In the genomic region with DNA sequence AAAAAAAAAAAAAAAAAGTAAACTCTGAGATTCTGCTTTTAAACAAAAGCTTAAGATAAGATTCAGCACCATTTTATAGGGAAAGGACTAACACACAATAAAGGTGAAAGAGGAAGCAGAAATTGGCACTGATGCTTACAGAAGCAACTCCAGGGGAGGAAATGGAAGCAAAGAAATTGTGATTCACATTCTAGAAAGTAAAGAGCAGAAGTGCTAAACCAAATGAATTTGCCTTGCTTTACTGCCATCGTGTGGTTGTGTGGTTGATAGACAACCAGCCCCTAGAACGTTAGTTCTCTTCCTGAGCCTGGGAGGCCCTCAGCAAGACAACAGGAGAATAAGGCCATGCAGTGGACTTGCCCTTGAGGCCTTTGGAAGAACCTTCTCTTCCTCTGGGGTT, we compare ENCODE assay signal across 9 mouse cellular contexts. TPM values are rescaled to one million over a fixed set of nuclear protein-coding genes. Genes with fewer than 3 reads are reported as not detected.
DNase-seq lines count a peak whose midpoint lies in the region; ATAC-seq lines count a peak whose summit lies in the region.
"Had no signal": no experiment of that assay in that cellular context is flagged by ENCODE, and none has a peak within 500 bp of the region (broad histone marks: within the 10 kb centered on the region; RNA-seq: fewer than 3 reads in every experiment).

No protein-coding gene starts in this region.

- H3K27me3 ChIP-seq in midbrain, embryonic 16.5 days (ENCODE audit: control insufficient read depth, insufficient read depth, low read depth, low read length), result no peaks in the 10 kb centered on the region
- H3K27me3 ChIP-seq: neural tube, embryonic 12.5 days had no signal

- WGBS in midbrain, embryonic 16.5 days, result 2% methylated on average over 2 of the region's 2 CpGs

- peak; percentile 15 for DNase-seq in gastrocnemius, adult 18-20 months (ENCODE audit: low spot score)
- no peak for DNase-seq in gastrocnemius, postnatal 36 days
- peak; percentile 29 for DNase-seq in 416B (ENCODE audit: low read depth)
- DNase-seq in adrenal gland, postnatal 25 days, result peak; percentile 1
- DNase-seq in frontal cortex, postnatal 10 days (ENCODE audit: low spot score in 2 of 2), result peak; percentile 5 to 25
- DNase-seq in left cerebral cortex, adult 18-20 months (ENCODE audit: low spot score in 2 of 2), result peak; percentile 13 to 24

- no peak overlapping the region for H3K4me2 ChIP-seq in midbrain, embryonic 16.5 days (ENCODE audit: low read length)
- H3K4me2 ChIP-seq: neural tube, embryonic 12.5 days had no signal

- intact Hi-C loops in gastrocnemius, postnatal 36 days (cut with DNase I), result no loop called here

- no peak overlapping the region for H3K4me3 ChIP-seq in midbrain, embryonic 16.5 days (ENCODE audit: low read depth, low read length)
- H3K4me3 ChIP-seq: neural tube, embryonic 12.5 days had no signal

- H3K27ac ChIP-seq in midbrain, embryonic 16.5 days (ENCODE audit: low read length), result no peak overlapping the region
- H3K27ac ChIP-seq: neural tube, embryonic 12.5 days had no signal

- H3K9me3 ChIP-seq in midbrain, embryonic 16.5 days (replicated peaks; ENCODE audit: control insufficient read depth, low read length, poor library complexity, severe bottlenecking), result no peaks in the 10 kb centered on the region
- H3K9me3 ChIP-seq: neural tube, embryonic 12.5 days had no signal

- H3K4me1 ChIP-seq in midbrain, embryonic 16.5 days (ENCODE audit: control insufficient read depth, insufficient read depth, low read length), result no peaks in the 10 kb centered on the region
- H3K4me1 ChIP-seq: neural tube, embryonic 12.5 days had no signal

- ATAC-seq in midbrain, embryonic 16.5 days, result peak; percentile 45; the same call in 1 of the 2 replicates
- no peak for ATAC-seq in inflammation-experienced regulatory T-cells, adult 6 months

- no peak overlapping the region for H3K9ac ChIP-seq in midbrain, embryonic 16.5 days (ENCODE audit: low read depth, low read length)
- H3K9ac ChIP-seq: neural tube, embryonic 12.5 days had no signal

- H3K36me3 ChIP-seq in midbrain, embryonic 16.5 days (ENCODE audit: control insufficient read depth, insufficient read depth, low read length), result no peaks in the 10 kb centered on the region
- H3K36me3 ChIP-seq: neural tube, embryonic 12.5 days had no signal

RNA-seq across cellular contexts. Expression of gene Lhfpl1, which starts 41.7 kb away (rescaled TPM):
- total RNA-seq in gastrocnemius, adult 18-20 months (2021), result under 1 TPM in 1 of 2 experiments, not detected in 1; 0.62 TPM
- total RNA-seq in gastrocnemius, postnatal 36 days (2021), result under 1 TPM in 1 of 2 experiments, not detected in 1; 0.23 TPM
- total RNA-seq in adrenal gland, postnatal 25 days (2021), result not detected in 2 replicates
- under 1 TPM; 0.23 to 0.40 TPM for total RNA-seq in left cerebral cortex, adult 18-20 months (2021)
- not detected in 2 replicates for polyA plus RNA-seq in midbrain, embryonic 16.5 days (2015; fragmentation: Nextera tagmentation; extraction: Ambion mirVana)
- 1 to 10 TPM in 2 of 3 experiments, not detected in 1; 1.0 TPM for polyA plus RNA-seq in inflammation-experienced regulatory T-cells, adult 6 months (2017; shearing (Covaris generic))

Comparison
In these comparisons a context has a peak if more than half of its experiments do, and no peak if none do; other contexts are left out.
1. DNase-seq: peak in gastrocnemius, adult 18-20 months (single experiment), 416B (single experiment), adrenal gland, postnatal 25 days (single experiment), frontal cortex, postnatal 10 days (2 of 2) and left cerebral cortex, adult 18-20 months (2 of 2); none in gastrocnemius, postnatal 36 days (0 of 2).